Mouse (Mus musculus) spleen, adult 2 months (tissue): Measurements from ENCODE around the gene Klk1b8.

Experiments
- CTCF ChIP-seq: fragments of 200-500 bp; IDR thresholded peaks from 2 replicates; pipeline ENCODE4 v1.5.1; 2011; ENCODE audit warnings: mild to moderate bottlenecking, inconsistent platforms; ENCODE audit not compliant: insufficient read depth, insufficient read length, insufficient replicate concordance; ENCODE audit errors: extremely low read depth
- POLR2A ChIP-seq: fragments of 200-500 bp; IDR thresholded peaks from 2 replicates; pipeline ENCODE4 v1.6.1; 2011; ENCODE audit warnings: low read depth, low read length, inconsistent platforms

- TF ChIP-seq CTCF = no peak
- TF ChIP-seq POLR2A = no peak
Observed at GRCm38 (mm10) chr7:43967612-43968011, 17.1 kb downstream of the Klk1b8 start.
